Mouse (Mus musculus) frontal cortex, postnatal 10 days (tissue): ENCODE measurements around the gene Dgat2.

Source experiments
- DNase-seq, 2 experiments: peaks; one replicate each; pipeline ENCODE4 v3.0.0; 2022; ENCODE audit warnings: low spot score in 2 of 2, mixed read lengths in 1 of 2

Dgat2 gene

GRCm38 (mm10) chr7:99193926-99194325 is 11.4 kb upstream of the Dgat2 start:
- no peak for DNase-seq

- no peak for DNase-seq
Observed at GRCm38 (mm10) chr7:99191411-99191810, 8.9 kb upstream of the Dgat2 start.

- no peak for DNase-seq
Observed at GRCm38 (mm10) chr7:99189885-99190284, 7.4 kb upstream of the Dgat2 start.

- no peak for DNase-seq
Observed at GRCm38 (mm10) chr7:99188630-99189029, 6.1 kb upstream of the Dgat2 start.

GRCm38 (mm10) chr7:99187451-99187850 is 4.9 kb upstream of the Dgat2 start:
- DNase-seq: no peak

GRCm38 (mm10) chr7:99185405-99185804 is 2.9 kb upstream of the Dgat2 start:
- DNase-seq: no peak

GRCm38 (mm10) chr7:99183751-99184150 is 1.2 kb upstream of the Dgat2 start:
- no peak for DNase-seq

GRCm38 (mm10) chr7:99181619-99182431 is 694 bp downstream of the Dgat2 start:
- no peak for DNase-seq

GRCm38 (mm10) chr7:99180162-99180561 is 2.4 kb downstream of the Dgat2 start:
- DNase-seq: no peak

GRCm38 (mm10) chr7:99179271-99179670 is 3.2 kb downstream of the Dgat2 start:
- DNase-seq: no peak

- DNase-seq: no peak
Observed at GRCm38 (mm10) chr7:99177386-99177785, 5.1 kb downstream of the Dgat2 start.

- no peak for DNase-seq
Observed at GRCm38 (mm10) chr7:99175666-99176065, 6.9 kb downstream of the Dgat2 start.

GRCm38 (mm10) chr7:99175118-99175517 is 7.4 kb downstream of the Dgat2 start:
- DNase-seq: no peak

GRCm38 (mm10) chr7:99174006-99174405 is 8.5 kb downstream of the Dgat2 start:
- no peak for DNase-seq

- DNase-seq: no peak
Observed at GRCm38 (mm10) chr7:99172898-99173297, 9.6 kb downstream of the Dgat2 start.

- no peak for DNase-seq
Observed at GRCm38 (mm10) chr7:99171730-99172463, 10.6 kb downstream of the Dgat2 start.

GRCm38 (mm10) chr7:99170519-99170918 is 12.0 kb downstream of the Dgat2 start:
- no peak for DNase-seq

GRCm38 (mm10) chr7:99169717-99170403 is 12.7 kb downstream of the Dgat2 start:
- DNase-seq: no peak

GRCm38 (mm10) chr7:99168756-99169155 is 13.8 kb downstream of the Dgat2 start:
- no peak for DNase-seq

- no peak for DNase-seq
Observed at GRCm38 (mm10) chr7:99167939-99168338, 14.6 kb downstream of the Dgat2 start.

- DNase-seq: no peak
Observed at GRCm38 (mm10) chr7:99166159-99166558, 16.4 kb downstream of the Dgat2 start.

GRCm38 (mm10) chr7:99164873-99165410 is 17.6 kb downstream of the Dgat2 start:
- DNase-seq: no peak
